ENCODE assay signal across 7 mouse cellular contexts in the genomic region with DNA sequence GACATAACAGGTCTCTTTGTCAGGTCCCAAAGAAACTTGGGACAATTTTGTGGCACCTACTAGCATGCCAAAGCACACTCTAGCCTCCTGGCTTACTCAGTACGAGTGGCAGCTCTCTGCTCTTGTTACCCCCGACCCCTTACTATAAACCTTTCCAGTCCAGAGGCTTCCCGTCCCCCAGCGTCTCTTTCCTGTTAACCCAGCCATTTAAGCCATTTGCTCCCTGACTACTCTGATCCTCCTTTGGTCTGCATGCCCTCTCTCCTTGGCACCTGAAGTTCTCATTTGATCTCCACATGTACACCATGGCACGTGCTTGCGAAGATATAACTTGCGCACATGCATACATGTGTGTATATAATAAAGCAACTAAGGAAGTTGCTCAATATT. TPM values are rescaled to one million over a fixed set of nuclear protein-coding genes. Genes with fewer than 3 reads are reported as not detected.
DNase-seq lines count a peak whose midpoint lies in the region; ATAC-seq lines count a peak whose summit lies in the region.

No protein-coding gene starts in this region.

- WGBS in lung, embryonic 16.5 days: 41% methylated on average over 7 of the region's 7 CpGs
- WGBS in forebrain, embryonic 11.5 days: 60% methylated on average over 7 of the region's 7 CpGs
- WGBS in limb, embryonic 10.5 days: 55% methylated on average over 7 of the region's 7 CpGs
- 54% methylated on average over 7 of the region's 7 CpGs for whole genome bisulfite sequencing in stomach, embryonic 14.5 days

- DNase-seq in lung, postnatal 14 days: no peak
- DNase-seq in forebrain, embryonic 11.5 days (ENCODE audit: low spot score): no peak
- DNase-seq in limb, embryonic 10.5 days (ENCODE audit: low spot score): no peak
- DNase-seq in spleen, postnatal 36 days (ENCODE audit: low spot score in 2 of 2): no peak
- no peak for DNase-seq in urinary bladder, postnatal 10 days (ENCODE audit: low spot score)

- H3K9me3 ChIP-seq in lung, embryonic 16.5 days (ENCODE audit: control insufficient read depth, low read length): no peaks in the 10 kb centered on the region
- no peaks in the 10 kb centered on the region for H3K9me3 ChIP-seq in forebrain, embryonic 11.5 days (ENCODE audit: control insufficient read depth, low read length)
- H3K9me3 ChIP-seq in limb, embryonic 10.5 days (replicated peaks): no peaks in the 10 kb centered on the region
- H3K9me3 ChIP-seq in stomach, embryonic 14.5 days (ENCODE audit: control insufficient read depth, low read depth, low read length): no peaks in the 10 kb centered on the region

- H3K4me3 ChIP-seq in lung, embryonic 16.5 days (ENCODE audit: low read length): peak overlapping the region; percentile 68
- peak overlapping the region; percentile 57 for H3K4me3 ChIP-seq in forebrain, embryonic 11.5 days (ENCODE audit: low read depth, low read length)
- peak overlapping the region; percentile 59 for H3K4me3 ChIP-seq in limb, embryonic 10.5 days
- peak overlapping the region; percentile 48 for H3K4me3 ChIP-seq in stomach, embryonic 14.5 days (ENCODE audit: low read depth, low read length)

- no peaks in the 10 kb centered on the region for H3K36me3 ChIP-seq in lung, embryonic 16.5 days (ENCODE audit: control insufficient read depth, insufficient read depth, low read length)
- H3K36me3 ChIP-seq in forebrain, embryonic 11.5 days (ENCODE audit: control insufficient read depth, insufficient read depth, low read length): no peaks in the 10 kb centered on the region
- H3K36me3 ChIP-seq in limb, embryonic 10.5 days: no peaks in the 10 kb centered on the region
- H3K36me3 ChIP-seq in stomach, embryonic 14.5 days (ENCODE audit: control insufficient read depth, insufficient read depth, low read length): peaks cover 6% of the 10 kb centered on the region; the same call in 1 of the 2 replicates

- H3K4me1 ChIP-seq in lung, embryonic 16.5 days (replicated peaks; ENCODE audit: control insufficient read depth, insufficient read depth, low read length): peaks cover 22% of the 10 kb centered on the region
- peaks cover 5% of the 10 kb centered on the region; the same call in 1 of the 2 replicates for H3K4me1 ChIP-seq in forebrain, embryonic 11.5 days (replicated peaks; ENCODE audit: control insufficient read depth, insufficient read depth, low read length)
- peaks cover 43% of the 10 kb centered on the region for H3K4me1 ChIP-seq in limb, embryonic 10.5 days
- peaks cover 34% of the 10 kb centered on the region for H3K4me1 ChIP-seq in stomach, embryonic 14.5 days (ENCODE audit: control insufficient read depth, insufficient read depth, low read length)

- peak overlapping the region; percentile 99 for H3K27ac ChIP-seq in lung, embryonic 16.5 days (ENCODE audit: low read length)
- no peak overlapping the region for H3K27ac ChIP-seq in forebrain, embryonic 11.5 days (ENCODE audit: low read depth, low read length)
- H3K27ac ChIP-seq in limb, embryonic 10.5 days: peak overlapping the region; percentile 91
- peak overlapping the region; percentile 98; the same call in 1 of the 2 replicates for H3K27ac ChIP-seq in stomach, embryonic 14.5 days (ENCODE audit: low read length)

- H3K4me2 ChIP-seq in lung, embryonic 16.5 days (ENCODE audit: low read depth, low read length): peak overlapping the region; percentile 73
- peak overlapping the region; percentile 75 for H3K4me2 ChIP-seq in forebrain, embryonic 11.5 days (ENCODE audit: low read depth, low read length, severe bottlenecking)
- peak overlapping the region; percentile 58 for H3K4me2 ChIP-seq in stomach, embryonic 14.5 days (replicated peaks; ENCODE audit: low read depth, low read length)

- no peak for ATAC-seq in lung, embryonic 16.5 days (ENCODE audit: low read depth)
- no peak for ATAC-seq in forebrain, embryonic 11.5 days (replicated peaks; ENCODE audit: low FRiP score)
- no peak for ATAC-seq in stomach, embryonic 14.5 days (ENCODE audit: insufficient number of reproducible peaks, insufficient read depth, low FRiP score, low read depth)

- no peaks in the 10 kb centered on the region for H3K27me3 ChIP-seq in lung, embryonic 16.5 days (ENCODE audit: control insufficient read depth, insufficient read depth, low read depth, low read length)
- H3K27me3 ChIP-seq in forebrain, embryonic 11.5 days (ENCODE audit: control insufficient read depth, insufficient read depth, low read length): no peaks in the 10 kb centered on the region; the same call in 1 of the 2 replicates
- peaks cover 12% of the 10 kb centered on the region; the same call in 1 of the 2 replicates for H3K27me3 ChIP-seq in limb, embryonic 10.5 days (ENCODE audit: low read depth, poor library complexity, severe bottlenecking)
- H3K27me3 ChIP-seq in stomach, embryonic 14.5 days (ENCODE audit: control insufficient read depth, insufficient read depth, low read length): no peaks in the 10 kb centered on the region

- peak overlapping the region; percentile 73 for H3K9ac ChIP-seq in lung, embryonic 16.5 days (ENCODE audit: low read length)
- H3K9ac ChIP-seq in forebrain, embryonic 11.5 days (ENCODE audit: low read length): no peak overlapping the region; the same call in 1 of the 2 replicates
- peak overlapping the region; percentile 37; the same call in 1 of the 2 replicates for H3K9ac ChIP-seq in stomach, embryonic 14.5 days (replicated peaks; ENCODE audit: low read depth, low read length)

RNA-seq across cellular contexts. Expression of a gene that starts 1.4 kb away (rescaled TPM):
- 73.3 and 73.4 TPM in 2 replicates for polyA plus RNA-seq in lung, embryonic 16.5 days (2015; fragmentation: Nextera tagmentation; extraction: Ambion mirVana)
- 38.9 and 39.1 TPM in 2 replicates for polyA plus RNA-seq in forebrain, embryonic 11.5 days (2014; fragmentation: Nextera tagmentation; extraction: Ambion mirVana)
- 23.5 and 30.1 TPM in 2 replicates for polyA plus RNA-seq in limb, embryonic 10.5 days (2016; fragmentation: Nextera tagmentation; extraction: Ambion mirVana)
- polyA plus RNA-seq in stomach, embryonic 14.5 days (2014; fragmentation: Nextera tagmentation; extraction: Ambion mirVana): 73.3 and 80.6 TPM in 2 replicates

RNA-seq across cellular contexts. Expression of a gene that starts 13.0 kb away (rescaled TPM):
- polyA plus RNA-seq in lung, embryonic 16.5 days (2015; fragmentation: Nextera tagmentation; extraction: Ambion mirVana): 11.8 and 12.4 TPM in 2 replicates
- 11.2 and 14.9 TPM in 2 replicates for polyA plus RNA-seq in forebrain, embryonic 11.5 days (2014; fragmentation: Nextera tagmentation; extraction: Ambion mirVana)
- polyA plus RNA-seq in limb, embryonic 10.5 days (2016; fragmentation: Nextera tagmentation; extraction: Ambion mirVana): 7.5 and 8.1 TPM in 2 replicates
- polyA plus RNA-seq in stomach, embryonic 14.5 days (2014; fragmentation: Nextera tagmentation; extraction: Ambion mirVana): 17.4 and 17.7 TPM in 2 replicates

RNA-seq across cellular contexts. Expression of a gene that starts 24.3 kb away (rescaled TPM):
- polyA plus RNA-seq in lung, embryonic 16.5 days (2015; fragmentation: Nextera tagmentation; extraction: Ambion mirVana): 328 and 355 TPM in 2 replicates
- 4.4 and 7.3 TPM in 2 replicates for polyA plus RNA-seq in forebrain, embryonic 11.5 days (2014; fragmentation: Nextera tagmentation; extraction: Ambion mirVana)
- 8.3 and 10.3 TPM in 2 replicates for polyA plus RNA-seq in limb, embryonic 10.5 days (2016; fragmentation: Nextera tagmentation; extraction: Ambion mirVana)
- polyA plus RNA-seq in stomach, embryonic 14.5 days (2014; fragmentation: Nextera tagmentation; extraction: Ambion mirVana): 69.7 and 71.2 TPM in 2 replicates

RNA-seq across cellular contexts. Expression of a gene that starts 53.7 kb away (rescaled TPM):
- polyA plus RNA-seq in lung, embryonic 16.5 days (2015; fragmentation: Nextera tagmentation; extraction: Ambion mirVana): 32.2 and 32.5 TPM in 2 replicates
- 26.2 and 27.1 TPM in 2 replicates for polyA plus RNA-seq in forebrain, embryonic 11.5 days (2014; fragmentation: Nextera tagmentation; extraction: Ambion mirVana)
- 27.7 and 30.8 TPM in 2 replicates for polyA plus RNA-seq in limb, embryonic 10.5 days (2016; fragmentation: Nextera tagmentation; extraction: Ambion mirVana)
- polyA plus RNA-seq in stomach, embryonic 14.5 days (2014; fragmentation: Nextera tagmentation; extraction: Ambion mirVana): 34.8 and 34.9 TPM in 2 replicates

RNA-seq across cellular contexts. Expression of a gene that starts 54.4 kb away (rescaled TPM):
- 100 and 110 TPM in 2 replicates for polyA plus RNA-seq in lung, embryonic 16.5 days (2015; fragmentation: Nextera tagmentation; extraction: Ambion mirVana)
- polyA plus RNA-seq in forebrain, embryonic 11.5 days (2014; fragmentation: Nextera tagmentation; extraction: Ambion mirVana): 142 and 148 TPM in 2 replicates
- 194 and 201 TPM in 2 replicates for polyA plus RNA-seq in limb, embryonic 10.5 days (2016; fragmentation: Nextera tagmentation; extraction: Ambion mirVana)
- 95.2 and 99.0 TPM in 2 replicates for polyA plus RNA-seq in stomach, embryonic 14.5 days (2014; fragmentation: Nextera tagmentation; extraction: Ambion mirVana)
